Mouse (Mus musculus) left cerebral cortex, adult 11 months (tissue): ENCODE data around the gene Jdp2.
"Not testable (repeated sequence)": the region's sequence is repeated elsewhere in the genome, so short reads cannot be mapped to it uniquely, and the experiment has no call there.

ENCODE experiments used
- DNase-seq: peaks from one replicate; pipeline ENCODE4 v3.0.0; 2022; ENCODE audit warnings: low spot score

Gene Jdp2

DNA sequence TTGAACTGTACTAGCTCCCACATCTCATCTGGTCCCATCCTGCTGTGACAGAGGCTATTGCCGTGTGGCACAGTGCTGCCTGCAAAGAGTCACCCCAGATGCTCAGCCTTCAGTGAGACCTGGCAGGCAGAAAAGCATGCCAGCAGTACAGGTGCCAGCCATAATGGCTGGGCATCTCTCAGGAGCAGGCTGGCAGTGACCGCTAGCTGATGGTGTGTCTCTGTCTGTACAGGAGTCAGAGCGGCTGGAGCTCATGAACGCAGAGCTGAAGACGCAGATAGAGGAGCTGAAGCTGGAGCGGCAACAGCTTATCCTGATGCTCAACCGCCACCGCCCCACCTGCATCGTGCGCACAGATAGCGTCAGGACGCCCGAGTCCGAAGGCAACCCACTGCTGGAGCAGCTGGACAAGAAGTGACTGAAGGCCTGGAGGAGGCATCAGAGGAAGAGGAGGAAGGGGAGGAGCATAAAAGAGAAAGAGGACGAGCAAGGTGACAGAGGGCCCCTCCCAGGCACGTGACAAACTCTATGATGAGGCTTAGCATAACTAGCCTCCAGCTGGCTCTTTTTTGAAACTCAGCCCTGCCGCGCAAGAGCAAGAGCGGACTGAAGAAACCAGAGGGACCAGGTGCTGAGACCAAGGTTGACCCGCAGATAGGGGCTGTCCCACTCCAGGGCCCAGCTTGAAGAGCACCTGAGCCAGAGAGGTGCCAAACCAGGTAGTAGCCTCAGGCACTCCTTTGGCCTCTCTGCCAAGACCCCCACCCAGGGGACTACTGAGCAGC is 39.9 kb downstream of the Jdp2 start:
- no peak for DNase-seq

DNA sequence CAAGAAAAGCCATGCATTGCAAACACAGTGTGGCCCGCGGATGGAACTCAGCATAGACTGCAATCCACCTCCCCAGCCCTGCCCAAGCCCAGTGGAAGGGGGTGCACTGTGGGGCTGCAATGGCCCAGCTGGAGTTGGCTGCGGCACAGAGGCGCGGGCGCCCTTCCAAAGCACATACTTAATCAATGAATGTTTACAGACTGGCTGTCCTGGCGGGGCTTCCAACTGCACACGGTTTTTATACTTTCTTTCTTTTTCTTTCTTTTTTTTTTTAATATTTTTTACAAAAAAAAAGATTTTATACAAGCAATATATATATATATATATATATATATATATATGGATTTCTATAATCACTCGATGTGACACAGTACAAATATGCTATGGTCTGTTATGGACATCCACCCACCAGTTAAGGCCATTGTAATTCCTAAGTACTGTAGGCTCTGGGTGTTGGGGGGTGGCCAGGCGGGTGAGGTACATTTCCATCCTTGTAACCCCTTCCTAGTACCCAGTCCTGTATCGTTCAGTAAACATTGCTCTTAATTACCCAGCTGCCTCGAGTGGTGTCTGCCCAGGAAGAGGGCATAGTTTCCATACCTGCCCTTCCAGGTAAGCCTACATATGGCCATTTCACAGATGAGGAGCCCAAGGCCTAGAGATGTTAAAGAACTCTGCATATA is 40.6 kb downstream of the Jdp2 start:
- DNase-seq, result no peak

DNA sequence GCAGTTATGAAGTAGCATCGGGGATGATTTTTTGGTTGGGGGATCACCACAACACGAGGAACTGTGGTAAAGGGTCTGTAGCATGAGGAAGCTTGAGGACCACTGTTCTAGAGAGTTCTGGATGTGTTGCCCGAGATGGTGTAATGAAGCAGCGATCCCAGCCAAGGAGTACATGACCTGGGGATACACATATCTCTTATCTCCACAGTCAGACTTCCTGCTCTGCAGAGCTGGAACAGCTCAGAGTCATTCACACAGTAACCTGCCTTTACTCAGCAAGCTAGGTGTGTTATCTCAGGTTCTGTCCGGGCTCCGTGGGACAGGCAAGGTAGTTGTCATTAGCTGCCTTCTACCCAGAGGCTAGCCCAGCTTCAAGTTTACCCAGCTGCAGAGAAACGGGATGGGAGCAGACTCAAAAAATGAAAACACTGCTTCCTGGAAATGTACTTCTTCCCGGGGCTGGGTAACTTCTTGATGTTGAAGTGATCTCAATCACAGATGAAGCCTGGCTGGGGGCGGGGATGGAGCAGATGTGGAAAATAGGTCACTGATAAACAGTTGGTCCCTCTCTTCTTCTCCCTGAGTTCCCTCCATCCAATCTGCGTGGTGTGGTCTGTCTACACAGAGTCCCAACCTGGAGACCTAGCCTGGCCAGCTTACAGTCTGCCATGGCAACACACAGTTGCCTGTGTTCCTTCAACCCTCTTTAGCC is 42.2 kb downstream of the Jdp2 start:
- DNase-seq, result no peak

DNA sequence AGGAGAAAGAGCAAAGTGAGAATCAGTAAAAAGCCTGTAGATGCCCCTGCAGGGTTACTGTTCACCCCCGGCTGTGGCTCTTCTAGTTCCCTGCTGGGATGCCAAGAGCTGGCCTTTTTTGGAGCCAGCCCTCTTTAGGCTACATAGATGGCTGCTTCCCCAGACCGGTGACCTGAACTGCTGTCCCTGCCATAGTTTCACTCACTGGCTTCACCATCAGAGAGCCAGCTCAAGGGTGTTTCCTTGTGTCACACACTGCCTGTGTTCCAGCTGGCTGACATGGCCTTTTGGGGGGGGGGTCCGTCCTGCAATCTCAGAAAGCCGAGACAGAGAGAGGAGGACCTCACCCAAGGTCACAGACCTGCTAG is 42.7 kb downstream of the Jdp2 start:
- DNase-seq, result no peak

DNA sequence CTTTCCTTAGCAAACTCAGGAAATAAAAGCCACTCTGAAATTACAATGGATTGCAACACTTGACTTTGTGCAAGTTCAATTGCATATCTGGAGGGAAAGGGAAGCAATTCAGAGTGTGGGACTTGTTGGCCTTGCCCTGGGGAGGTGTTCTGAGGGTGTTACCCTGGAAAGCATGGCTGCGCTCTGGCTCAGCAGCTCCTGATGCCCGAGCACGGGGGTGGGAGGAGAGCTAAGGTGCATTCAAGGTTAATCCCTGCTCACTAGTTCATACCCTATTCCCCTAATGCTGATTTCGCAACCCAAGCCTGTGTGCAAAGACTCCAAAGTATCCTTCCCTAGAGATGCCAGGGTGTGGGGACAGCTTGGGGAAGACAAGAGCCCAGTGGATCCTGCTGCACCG is 44.9 kb downstream of the Jdp2 start:
- DNase-seq, result no peak

DNA sequence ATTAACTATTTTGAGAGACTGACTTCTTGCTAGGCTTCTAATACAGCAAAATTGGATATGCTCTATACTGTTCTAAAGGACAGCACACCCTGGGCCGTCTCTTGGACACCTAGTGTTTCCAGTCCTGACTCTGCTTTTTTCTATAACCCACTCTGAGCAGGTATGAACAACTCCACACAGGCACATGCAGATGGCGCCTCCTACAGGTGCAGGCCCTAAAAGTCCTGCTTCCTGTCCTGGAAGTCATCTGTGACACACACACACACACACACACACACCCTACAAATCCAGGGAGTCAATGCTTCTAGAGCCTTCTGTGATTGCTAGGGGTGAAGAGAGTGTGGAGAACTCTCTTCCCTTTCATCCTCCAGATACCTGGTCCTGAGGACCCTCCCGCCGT is 46.8 kb downstream of the Jdp2 start:
- DNase-seq, result no peak

DNA sequence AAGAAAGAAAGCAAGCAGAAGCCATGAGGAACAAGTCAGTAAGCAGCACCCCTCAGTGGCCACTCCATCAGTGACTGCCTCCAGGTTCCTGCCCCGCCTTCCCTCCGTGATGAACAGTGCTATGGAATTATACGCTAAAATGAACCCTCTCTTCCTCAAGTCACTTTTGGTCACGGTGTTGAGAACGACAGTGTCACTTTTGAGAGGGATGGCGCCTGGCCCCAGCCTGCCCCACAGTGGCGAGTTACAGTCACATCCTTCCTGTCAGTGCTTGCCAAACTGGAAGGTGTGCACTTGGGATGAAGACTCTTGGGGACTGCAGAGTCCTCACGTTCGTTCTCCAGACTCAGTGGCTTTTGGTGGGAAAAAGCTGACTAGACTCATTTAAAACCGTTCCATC is 48.5 kb downstream of the Jdp2 start:
- no peak for DNase-seq

DNA sequence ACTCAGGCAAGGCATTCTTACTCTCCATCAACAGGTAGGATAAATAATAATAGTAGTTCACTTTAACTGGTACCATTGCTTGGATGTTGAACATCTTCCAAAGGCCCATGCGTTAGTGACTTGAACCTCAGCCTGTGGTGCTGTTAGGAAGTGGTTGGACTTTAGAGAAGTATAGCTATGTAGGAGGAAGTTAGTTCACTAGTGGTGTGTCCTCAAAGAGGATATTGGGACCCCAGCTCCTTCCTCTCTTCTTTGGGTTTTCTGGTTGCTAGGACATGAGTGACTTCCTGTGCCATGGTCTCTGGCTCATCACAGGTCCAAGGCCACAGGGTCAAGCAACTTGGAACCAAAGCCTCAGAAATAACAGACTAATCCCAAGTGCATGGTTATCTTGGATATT is 49.1 kb downstream of the Jdp2 start:
- DNase-seq, result no peak

DNA sequence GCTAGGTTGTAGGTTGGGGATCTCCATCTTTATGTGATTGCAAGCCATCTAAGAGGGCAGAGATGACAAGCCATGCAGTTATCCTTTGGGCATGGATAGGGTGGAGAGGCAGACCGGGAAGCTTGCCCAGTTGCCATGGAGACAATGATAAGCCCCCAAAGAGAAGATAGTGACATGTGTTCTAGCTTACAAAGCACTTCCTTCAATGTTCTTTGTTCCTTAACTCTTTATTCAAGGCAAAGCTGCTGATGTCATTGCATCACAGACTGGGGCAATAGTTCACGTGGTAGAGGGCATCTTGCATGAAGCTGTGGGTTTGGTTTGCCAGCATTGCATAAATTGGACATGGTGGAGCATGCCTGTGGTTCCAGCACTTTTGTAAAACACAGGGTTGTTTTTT is 60.5 kb downstream of the Jdp2 start:
- no peak for DNase-seq

DNA sequence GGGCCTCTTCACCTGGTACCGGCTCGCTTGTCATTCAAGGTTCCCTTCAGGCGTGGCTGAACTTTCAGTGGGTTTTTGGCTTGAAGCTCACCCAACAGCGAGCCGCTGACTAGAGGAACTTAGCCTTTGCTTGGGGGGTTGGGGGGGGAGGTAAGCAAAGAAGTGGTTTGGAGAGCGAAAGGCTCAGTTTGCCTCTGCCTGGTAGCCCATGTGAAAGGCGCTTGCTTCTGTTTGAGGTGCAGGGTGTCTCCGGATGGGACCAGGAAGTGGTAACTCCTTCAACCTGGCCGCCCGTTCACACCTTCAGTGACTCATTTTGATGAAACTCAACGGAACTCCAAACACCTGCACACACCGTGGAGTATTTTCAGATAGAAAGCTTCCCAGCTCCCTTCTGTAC is 62.0 kb downstream of the Jdp2 start:
- DNase-seq, result no peak

DNA sequence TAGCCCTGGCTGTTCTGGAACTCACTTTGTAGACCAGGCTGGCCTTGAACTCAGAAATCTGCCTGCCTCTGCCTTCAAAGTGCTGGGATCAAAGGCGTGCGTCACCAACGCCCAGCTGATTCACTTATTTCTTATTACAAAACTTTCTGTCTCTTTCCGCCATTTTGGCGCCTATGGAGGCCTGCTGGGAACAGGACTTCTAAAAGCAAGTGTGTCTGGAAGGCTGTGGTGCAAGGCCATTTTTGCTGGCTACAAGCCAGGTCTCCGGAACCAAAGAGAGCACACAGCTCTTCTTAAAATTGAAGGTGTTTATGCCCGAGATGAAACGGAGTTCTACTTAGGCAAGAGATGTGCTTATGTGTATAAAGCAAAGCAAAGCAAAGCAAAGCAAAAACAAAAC is 63.4 kb downstream of the Jdp2 start:
- not testable (repeated sequence) for DNase-seq

DNA sequence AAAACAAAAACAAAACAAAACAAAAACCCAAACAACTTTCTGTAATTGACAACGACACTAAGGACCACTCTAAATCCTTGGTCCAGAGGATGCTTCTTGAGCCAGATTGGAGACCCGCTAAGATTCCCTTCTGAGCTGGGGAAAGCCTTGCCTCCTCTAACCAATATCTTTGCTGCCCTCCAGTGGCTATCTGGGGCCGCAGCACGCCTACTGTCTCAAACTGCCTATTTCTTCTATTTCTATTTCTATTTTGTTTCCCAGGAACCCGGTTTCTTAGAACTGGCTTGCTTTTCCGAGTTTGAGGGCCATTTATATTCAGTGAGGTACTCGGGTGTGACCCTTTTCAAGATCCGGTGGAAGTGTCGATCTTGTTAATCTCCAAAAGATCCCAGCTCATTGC is 64.1 kb downstream of the Jdp2 start:
- peak; percentile 58 for DNase-seq

DNA sequence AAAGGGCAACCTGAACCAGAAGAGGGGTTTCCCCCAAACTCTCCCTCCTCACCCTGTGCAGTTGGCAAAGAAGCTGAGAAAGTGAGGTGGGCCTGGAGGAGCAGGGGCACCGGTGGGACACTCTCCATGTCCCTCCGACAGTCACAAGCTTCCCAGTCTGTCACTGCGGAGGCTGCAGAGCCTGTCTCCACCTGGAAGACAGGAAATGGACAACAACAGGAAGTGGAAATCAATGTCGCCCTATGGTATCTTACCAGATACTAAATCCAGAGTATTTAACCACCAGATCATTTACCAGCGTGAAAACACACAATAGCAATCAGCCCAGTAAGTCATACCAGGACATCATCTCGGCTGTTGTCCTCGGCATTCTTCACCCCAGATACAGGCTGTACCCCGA is 67.3 kb downstream of the Jdp2 start:
- DNase-seq, result no peak

DNA sequence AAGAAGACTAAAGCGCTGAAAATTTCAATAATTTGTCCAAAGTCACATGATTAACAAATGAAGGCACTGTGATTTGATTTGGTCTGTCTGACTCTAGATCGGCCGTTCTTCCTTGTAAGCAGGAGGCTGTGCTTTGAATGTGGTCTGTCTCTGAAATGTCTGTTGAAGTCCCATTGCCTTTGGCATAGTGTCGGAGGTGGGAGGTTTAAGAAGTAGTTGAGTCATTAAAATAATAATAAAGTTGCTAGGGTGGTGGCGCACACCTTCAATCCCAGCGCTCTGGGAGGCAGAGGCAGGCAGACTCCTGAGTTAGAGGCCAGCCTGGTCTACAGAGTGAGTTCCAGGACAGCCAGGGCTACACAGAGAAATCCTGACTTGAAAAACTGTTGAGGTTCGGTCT is 68.2 kb downstream of the Jdp2 start:
- DNase-seq, result no peak

DNA sequence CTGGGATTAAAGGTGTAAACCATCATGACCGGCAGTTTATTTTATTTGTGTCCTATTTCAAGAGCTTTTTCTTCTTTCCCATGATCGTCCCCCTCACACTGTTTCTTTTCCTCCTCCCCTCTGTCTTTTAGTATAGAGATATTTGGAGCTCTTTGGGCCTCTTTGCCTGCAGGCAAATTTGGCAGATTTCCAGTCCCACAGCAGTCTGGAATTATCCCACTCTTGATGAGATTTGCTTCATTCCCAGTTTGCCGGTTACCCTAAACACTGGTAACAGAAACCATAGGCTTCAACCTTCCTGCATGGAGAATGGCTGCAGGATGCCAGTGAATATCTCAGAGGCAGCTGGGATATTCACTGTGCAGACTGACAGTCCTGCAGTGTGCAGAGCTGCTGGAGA is 69.9 kb downstream of the Jdp2 start:
- no peak for DNase-seq

DNA sequence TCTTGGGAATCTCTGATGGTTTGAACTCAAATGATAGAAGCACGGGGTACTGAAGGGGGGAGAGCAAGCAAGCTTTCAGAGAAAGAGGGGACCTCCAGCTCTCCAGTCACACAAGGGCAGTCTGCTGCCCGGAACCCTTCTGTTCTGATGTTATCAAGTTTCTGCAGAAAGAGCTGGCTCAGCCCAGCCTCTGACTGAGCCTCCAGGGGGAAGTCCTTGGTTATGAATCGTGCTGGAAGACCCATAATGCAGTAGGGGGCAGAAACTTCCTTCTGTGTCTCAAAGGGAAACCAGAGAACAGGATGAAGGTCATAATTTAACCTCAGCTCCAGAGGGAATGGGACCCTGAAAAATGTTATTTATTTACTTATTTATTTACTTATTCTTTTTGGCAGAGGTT is 71.3 kb downstream of the Jdp2 start:
- no peak for DNase-seq

DNA sequence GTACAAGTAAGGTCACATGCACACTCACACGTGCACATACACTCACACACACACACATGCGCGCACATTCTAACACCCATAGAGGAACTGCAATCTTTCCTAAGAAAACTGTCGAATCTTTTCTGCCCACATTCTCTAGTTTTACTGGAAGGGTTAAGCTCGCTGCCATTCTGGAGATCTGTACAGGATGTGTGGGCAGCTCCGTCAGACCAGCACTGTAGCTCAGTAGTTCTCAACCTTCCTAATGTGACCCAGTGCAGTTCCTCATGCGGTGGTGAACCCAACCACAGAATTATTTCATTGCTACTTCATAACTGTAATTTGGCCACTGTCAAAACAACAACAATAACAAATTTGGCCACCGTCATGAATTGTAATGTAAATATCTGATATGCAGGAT is 75.1 kb downstream of the Jdp2 start:
- no peak for DNase-seq

DNA sequence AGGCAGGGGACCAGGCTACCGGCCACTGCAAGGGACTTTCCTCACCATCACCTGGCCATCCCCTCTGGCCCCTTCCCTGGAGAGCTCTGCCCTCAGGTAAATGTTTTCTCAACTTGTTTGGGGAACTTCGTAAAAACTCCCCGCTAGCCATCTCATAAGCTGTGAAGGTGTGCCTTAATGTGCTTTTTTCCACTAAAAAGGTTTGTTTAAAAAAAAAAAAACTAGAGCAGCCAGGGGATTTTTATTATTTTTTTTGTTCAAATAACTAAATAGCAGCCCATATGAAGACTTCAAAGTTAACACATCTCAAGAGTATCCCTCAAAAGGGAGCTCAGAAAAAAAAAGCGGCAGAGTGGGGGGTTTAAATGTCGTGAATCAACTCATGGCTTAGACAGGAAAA is 80.3 kb downstream of the Jdp2 start:
- DNase-seq, result no peak

DNA sequence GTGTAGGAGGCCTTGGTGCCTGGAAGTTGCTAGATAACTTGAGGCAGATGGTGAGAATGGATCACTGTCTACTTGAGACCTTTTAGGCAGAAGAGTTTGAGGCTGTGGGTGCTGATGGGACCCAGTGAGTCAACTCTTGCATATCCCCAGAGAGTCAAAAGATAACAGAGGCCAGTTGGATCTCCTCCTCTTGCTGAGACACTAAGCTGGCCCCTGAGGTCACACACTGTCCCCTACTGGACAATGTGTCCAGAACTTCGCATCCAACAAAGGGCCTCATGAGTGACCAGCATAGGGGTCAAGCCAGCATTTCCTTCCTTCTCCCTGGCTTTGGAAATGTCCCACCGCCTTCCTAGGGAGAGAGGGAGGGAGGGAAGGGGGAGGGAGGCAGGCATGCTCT is 81.0 kb downstream of the Jdp2 start:
- no peak for DNase-seq

DNA sequence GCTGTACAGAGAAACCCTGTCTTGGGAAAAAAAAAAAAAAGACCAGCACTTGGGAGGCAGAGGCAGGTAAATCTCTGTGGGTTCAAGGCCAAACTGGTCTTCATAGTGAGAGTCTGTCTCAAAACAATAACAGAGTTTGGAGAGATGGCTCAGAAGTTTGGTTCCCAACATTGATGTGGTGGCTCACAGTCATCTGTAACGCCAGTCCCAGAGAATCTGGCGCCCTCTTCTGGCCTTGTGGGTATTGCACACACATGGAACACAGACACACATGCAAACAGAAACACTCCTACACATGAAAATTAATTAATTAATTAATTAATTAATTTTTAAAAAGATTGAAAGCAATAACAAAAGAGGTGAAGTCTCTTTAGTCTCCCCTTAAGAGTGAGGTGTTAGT is 83.5 kb downstream of the Jdp2 start:
- no peak for DNase-seq

DNA sequence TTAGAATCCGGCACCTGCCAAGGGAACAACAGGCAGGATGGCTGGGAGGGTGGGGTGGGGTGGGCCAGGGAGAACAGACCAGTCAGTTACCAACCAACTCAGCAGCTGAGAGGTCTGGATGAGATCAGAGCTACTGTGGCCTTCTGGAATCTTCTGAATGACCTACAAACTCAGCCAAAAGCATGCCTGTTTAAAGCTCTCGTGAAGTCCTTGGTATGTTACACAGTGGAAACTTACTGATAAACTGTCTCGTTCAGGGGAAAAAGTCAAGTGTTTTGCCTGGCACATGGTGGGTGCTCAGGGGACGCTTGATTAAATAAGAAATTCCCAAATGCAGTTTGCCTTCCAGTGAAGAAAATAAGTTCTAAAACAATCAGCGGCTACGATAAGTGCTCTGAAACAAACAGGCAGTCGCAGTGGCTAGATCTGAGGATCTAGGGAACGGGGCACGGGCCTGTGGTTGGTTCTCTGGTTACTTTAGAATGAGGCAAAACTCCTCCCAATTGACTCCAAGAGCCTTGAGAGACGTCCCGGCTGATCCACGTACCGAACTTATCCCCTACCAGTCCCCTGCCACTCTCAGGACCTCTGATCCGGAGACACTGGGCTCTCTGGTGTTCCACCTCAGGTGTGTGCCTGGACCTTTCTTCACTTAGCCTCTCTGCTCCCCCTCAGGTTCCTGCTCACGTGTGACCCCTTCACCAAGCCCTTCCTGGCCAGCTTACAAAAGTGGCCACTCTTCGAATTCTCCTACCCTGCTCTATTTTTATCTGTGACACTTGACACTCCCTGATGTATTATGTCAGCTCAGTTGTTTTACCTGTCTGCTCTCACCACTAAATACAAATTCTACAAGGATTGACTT is 85.8 kb downstream of the Jdp2 start:
- DNase-seq, result no peak

DNA sequence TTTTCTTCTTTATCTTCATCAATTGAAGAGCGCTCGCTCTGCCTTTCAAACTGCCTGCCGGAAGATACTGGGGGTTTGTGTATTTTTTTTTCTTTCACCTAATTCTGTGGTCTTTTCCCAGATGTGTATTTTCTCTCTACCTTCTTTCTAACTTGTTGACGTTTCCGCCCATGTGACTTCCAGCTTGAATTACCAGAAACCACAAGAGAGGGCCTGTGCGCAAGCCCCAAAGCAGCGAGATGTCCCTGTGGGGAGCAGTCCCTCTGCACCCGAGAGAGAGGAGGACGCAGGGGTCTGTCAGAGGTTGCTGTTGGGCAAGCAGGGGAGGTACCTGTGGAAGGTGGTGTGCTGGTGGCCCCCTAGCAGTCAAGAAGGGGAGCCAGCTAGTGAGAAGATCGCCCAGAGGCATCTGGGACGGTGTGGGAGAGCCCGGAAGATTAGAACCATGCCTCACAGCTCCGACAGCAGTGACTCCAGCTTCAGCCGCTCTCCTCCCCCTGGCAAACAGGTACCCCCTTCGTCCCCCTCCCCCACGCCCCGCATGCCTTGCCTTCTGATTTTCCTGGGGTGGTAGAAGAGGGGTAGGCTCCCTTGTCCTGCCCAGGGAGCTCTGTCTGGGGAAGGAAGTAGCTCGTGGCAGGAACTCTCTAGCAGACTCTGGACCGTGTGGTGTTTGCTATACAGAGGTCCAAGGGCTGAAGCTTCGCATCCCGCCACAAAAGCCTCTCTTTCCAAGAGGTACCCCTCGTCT is 87.8 kb downstream of the Jdp2 start, which contains the start of gene Batf:
Gene Batf (plus strand): TSS at position 204 of the 751 bp plus-strand sequence.
- no peak for DNase-seq
